Mouse (Mus musculus): ENCODE data around the gene Psmc3. TPM values are rescaled to one million over a fixed set of nuclear protein-coding genes. Genes with fewer than 3 reads are reported as not detected.

Gene Psmc3
- total and polyA plus RNA-seq, 3 experiments, result 214 to 284 (median 257) TPM

- dilution Hi-C loops (cut with MboI; ENCODE audit: extremely low pct_ligation_motif_present, extremely low pct_unique_long_range_greater_than_20kb, low sequenced_read_pairs), result no loop called here
- no peak overlapping the region for H3K9ac ChIP-seq (ENCODE audit: insufficient read depth, low read depth)
- H3K9me3 ChIP-seq (replicated peaks; ENCODE audit: low read length), result no peaks in the 10 kb centered on the region
- H3K4me3 ChIP-seq (replicated peaks in 1 of 3; ENCODE audit: low read depth in 2 of 3, low read length in 2 of 3, poor library complexity in 1 of 3), result no peak overlapping the region
- H3K27ac ChIP-seq (ENCODE audit: insufficient read depth, low read depth), result no peak overlapping the region
- no peak overlapping the region for H3K4me2 ChIP-seq (ENCODE audit: insufficient read depth, low read depth, poor library complexity, severe bottlenecking)
- DNase-seq (ENCODE audit: extremely low read depth), result no peak
- H3K27me3 ChIP-seq (replicated peaks), result no peaks in the 10 kb centered on the region
- H3K79me2 ChIP-seq (replicated peaks; ENCODE audit: control insufficient read depth, extremely low read depth, insufficient read depth, poor library complexity, severe bottlenecking), result no peaks in the 10 kb centered on the region
- no peak for TF ChIP-seq SMC3 (IDR thresholded peaks at IDR 0.05; ENCODE audit: low read depth, low read length)
- no peak for TF ChIP-seq NRF1 (IDR thresholded peaks at IDR 0.05; ENCODE audit: low read depth, low read length)
- no peak for TF ChIP-seq RCOR1 (conservative IDR thresholded peaks at IDR 0.05; ENCODE audit: low read depth, low read length)
- TF ChIP-seq UBTF (IDR thresholded peaks at IDR 0.05; ENCODE audit: low read depth, low read length), result no peak
- no peak for TF ChIP-seq CHD1 (IDR thresholded peaks at IDR 0.05; ENCODE audit: low read depth, low read length)
- TF ChIP-seq POLR2A (IDR thresholded peaks at IDR 0.05; ENCODE audit: low read depth, low read length), result no peak
- no peak for TF ChIP-seq MAZ (IDR thresholded peaks at IDR 0.05; ENCODE audit: low read depth, low read length)
- no peak for TF ChIP-seq ZC3H11A (IDR thresholded peaks at IDR 0.05; ENCODE audit: low read depth, low read length)
- no peak for TF ChIP-seq PAX5 (IDR thresholded peaks at IDR 0.05; ENCODE audit: low read length)
- no peak for TF ChIP-seq NELFE (IDR thresholded peaks at IDR 0.05; ENCODE audit: low read depth, low read length)
- TF ChIP-seq HCFC1 (IDR thresholded peaks at IDR 0.05; ENCODE audit: low read depth, low read length), result no peak
- no peak for TF ChIP-seq TCF12 (IDR thresholded peaks at IDR 0.05; ENCODE audit: low read depth, low read length)
- no peak for TF ChIP-seq ETS1 (conservative IDR thresholded peaks at IDR 0.05; ENCODE audit: low read depth, low read length)
- in situ Hi-C loops (cut with MboI; ENCODE audit: low pct_ligation_motif_present, low pct_unique_long_range_greater_than_20kb, low sequenced_read_pairs), result loop anchor here (5.0 kb wide), 1 partner anchor 34 kb away; no protein-coding TSS in a partner anchor
- no peaks in the 10 kb centered on the region for H3K4me1 ChIP-seq (ENCODE audit: control insufficient read depth in 1 of 2, insufficient read depth in 2 of 2)
- H3K36me3 ChIP-seq (replicated peaks in 1 of 2; ENCODE audit: control insufficient read depth in 1 of 2, insufficient read depth in 1 of 2, low read length in 1 of 2), result peaks cover 74 to 93% of the 10 kb centered on the region in 2 experiments
Measured at GRCm38 (mm10) chr2:91062779-91063606, 9.2 kb downstream of the Psmc3 start.

DNA sequence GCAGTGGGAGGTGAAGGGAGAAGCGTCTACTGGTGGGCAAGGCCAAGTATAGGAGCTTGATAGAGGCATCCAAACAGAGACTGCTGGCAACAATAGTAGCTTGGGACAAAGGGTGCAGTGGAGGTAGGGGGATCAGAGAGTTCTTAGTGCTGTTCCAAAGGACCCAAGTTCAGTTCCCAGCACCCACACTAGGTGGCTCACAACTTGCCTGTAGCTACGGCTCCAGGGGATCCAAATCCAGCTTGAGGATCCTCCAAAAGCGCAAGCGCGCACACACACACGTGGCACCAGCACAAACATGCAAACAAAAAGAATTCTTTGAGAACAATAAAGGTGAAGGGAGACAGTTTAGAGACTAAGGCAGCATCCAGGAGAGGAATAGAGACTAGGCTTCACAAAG, 10.4 kb downstream of the Psmc3 start:
- no peak for DNase-seq (ENCODE audit: extremely low read depth)
- TF ChIP-seq ZNF384 (IDR thresholded peaks at IDR 0.05; ENCODE audit: low read depth, low read length) (no peak), ZC3H11A (IDR thresholded peaks at IDR 0.05; ENCODE audit: low read depth, low read length) (no peak), NELFE (IDR thresholded peaks at IDR 0.05; ENCODE audit: low read depth, low read length) (no peak), ETS1 (conservative IDR thresholded peaks at IDR 0.05; ENCODE audit: low read depth, low read length) (no peak), RCOR1 (conservative IDR thresholded peaks at IDR 0.05; ENCODE audit: low read depth, low read length) (no peak), UBTF (IDR thresholded peaks at IDR 0.05; ENCODE audit: low read depth, low read length) (no peak), IRF4 (IDR thresholded peaks at IDR 0.05; ENCODE audit: low read depth, low read length) (no peak), KAT2A (IDR thresholded peaks at IDR 0.05; ENCODE audit: insufficient replicate concordance, low read length) (no peak), MYC (IDR thresholded peaks at IDR 0.05; ENCODE audit: low read depth, low read length) (no peak), CTCF (conservative IDR thresholded peaks at IDR 0.05 in 1 of 2, IDR thresholded peaks at IDR 0.05 in 1 of 2; ENCODE audit: low read depth in 2 of 2, low read length in 2 of 2) (peak in 1 of 2 experiments; percentile 18; a peak in 1 of 4 replicates), JUND (conservative IDR thresholded peaks at IDR 0.05; ENCODE audit: low read depth, low read length) (no peak), POLR2A (IDR thresholded peaks at IDR 0.05; ENCODE audit: low read depth, low read length) (no peak), USF2 (conservative IDR thresholded peaks at IDR 0.05; ENCODE audit: low read depth, low read length) (no peak), ZMIZ1 (IDR thresholded peaks at IDR 0.05; ENCODE audit: low read depth, low read length) (no peak), SMC3 (IDR thresholded peaks at IDR 0.05; ENCODE audit: low read depth, low read length) (peak; percentile 20; the same call in 1 of the 2 replicates), TBP (conservative IDR thresholded peaks at IDR 0.05; ENCODE audit: low read depth, low read length) (no peak)
- Histone ChIP-seq H3K4me3 (replicated peaks in 1 of 3; ENCODE audit: low read depth in 2 of 3, low read length in 2 of 3, poor library complexity in 1 of 3) (no peak overlapping the region), H3K4me2 (ENCODE audit: insufficient read depth, low read depth, poor library complexity, severe bottlenecking) (no peak overlapping the region), H3K9me3 (replicated peaks; ENCODE audit: low read length) (no peaks in the 10 kb centered on the region), H3K4me1 (ENCODE audit: control insufficient read depth in 1 of 2, insufficient read depth in 2 of 2) (peaks cover 6 to 11% of the 10 kb centered on the region in 2 experiments), H3K27me3 (replicated peaks) (no peaks in the 10 kb centered on the region), H3K36me3 (replicated peaks in 1 of 2; ENCODE audit: control insufficient read depth in 1 of 2, insufficient read depth in 1 of 2, low read length in 1 of 2) (peaks cover 61 to 86% of the 10 kb centered on the region in 2 experiments), H3K27ac (ENCODE audit: insufficient read depth, low read depth) (no peak overlapping the region), H3K79me2 (replicated peaks; ENCODE audit: control insufficient read depth, extremely low read depth, insufficient read depth, poor library complexity, severe bottlenecking) (no peaks in the 10 kb centered on the region), H3K9ac (ENCODE audit: insufficient read depth, low read depth) (no peak overlapping the region)
- in situ Hi-C loops (cut with MboI; ENCODE audit: low pct_ligation_motif_present, low pct_unique_long_range_greater_than_20kb, low sequenced_read_pairs), result loop anchor here (5.0 kb wide), 1 partner anchor 33 kb away; no protein-coding TSS in a partner anchor
- dilution Hi-C loops (cut with MboI; ENCODE audit: extremely low pct_ligation_motif_present, extremely low pct_unique_long_range_greater_than_20kb, low sequenced_read_pairs), result no loop called here

All from CH12.LX (cell line).